Comparison of ENCODE assay signal across 22 mouse cellular contexts in the genomic region with DNA sequence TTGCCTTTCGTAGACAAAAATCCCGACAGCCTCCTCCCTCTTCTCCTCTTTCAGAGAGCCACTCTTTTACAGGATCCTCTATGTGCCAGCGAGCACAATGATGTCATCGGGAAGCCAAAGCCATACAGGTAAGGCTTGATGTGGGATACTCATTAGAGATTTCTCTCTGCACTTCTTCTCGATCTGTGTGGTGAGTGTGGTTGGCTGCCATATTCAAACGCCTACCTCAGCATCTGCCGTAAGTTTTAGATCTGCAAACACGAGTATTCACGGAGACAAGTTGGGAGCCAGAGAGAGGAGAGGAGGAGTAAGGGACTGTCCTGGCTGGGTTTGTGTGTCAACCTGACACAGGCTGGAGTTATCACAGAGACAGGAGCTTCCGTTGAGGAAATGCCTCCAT. TPM values are rescaled to one million over a fixed set of nuclear protein-coding genes. Genes with fewer than 3 reads are reported as not detected.
"Had no signal": no experiment of that assay in that cellular context is flagged by ENCODE, and none has a peak within 500 bp of the region (broad histone marks: within the 10 kb centered on the region; RNA-seq: fewer than 3 reads in every experiment).

No protein-coding gene starts in this region.

- DNase-seq: left cerebral cortex, postnatal 4 days; liver; liver, embryonic 13.5 days; liver, postnatal 0 days; lung, adult 18-20 months; lung, adult 2 months; lung, embryonic 14.5 days; lung, postnatal 10 days; lung, postnatal 14 days; lung, postnatal 36 days; lung, postnatal 4 days; midbrain, embryonic 14.5 days had no signal

- ATAC-seq: liver, embryonic 12.5 days; liver, postnatal 0 days; lung, postnatal 0 days; midbrain, embryonic 13.5 days; midbrain, embryonic 15.5 days; midbrain, embryonic 16.5 days had no signal

RNA-seq across cellular contexts. Expression of a gene that starts 27.7 kb away (rescaled TPM):
- total RNA-seq: liver, adult 2 months; megakaryocyte progenitor cell, adult 5-6 weeks; megakaryocyte, adult 5-6 weeks; megakaryocyte-erythroid progenitor cell, adult 5-6 weeks; monocyte, adult 5-6 weeks had no signal
